Mouse (Mus musculus) CH12.LX (cell line): Measurements from ENCODE around the gene Eif2s3x. TPM values are rescaled to one million over a fixed set of nuclear protein-coding genes. Genes with fewer than 3 reads are reported as not detected.
A peak's percentile ranks its signal among the peaks of the same experiment; 100 is the strongest.

Source experiments
- DNase-seq: peaks from one replicate; pipeline ENCODE4 v3.0.0-alpha.2; 2013; ENCODE audit errors: extremely low read depth
- H3K27ac ChIP-seq: 2 replicates; pipeline ENCODE4 v1.5.1; 2012; ENCODE audit warnings: low read depth, mild to moderate bottlenecking, control low read depth, moderate library complexity; ENCODE audit not compliant: insufficient read depth
- H3K27me3 ChIP-seq: replicated peaks from 2 replicates; pipeline ENCODE3; 2012; ENCODE audit warnings: inconsistent platforms
- H3K36me3 ChIP-seq, 2 experiments: replicated peaks in 1 of 2; 2 replicates each; pipeline versions ENCODE3 to v1.6.1; 2012; ENCODE audit warnings: inconsistent platforms in 1 of 2, low read length in 1 of 2, mild to moderate bottlenecking in 1 of 2, mixed read lengths in 1 of 2, moderate library complexity in 1 of 2; ENCODE audit not compliant: control insufficient read depth in 1 of 2, insufficient read depth in 1 of 2
- H3K4me1 ChIP-seq, 2 experiments: 2 replicates each; pipeline ENCODE4 v1.6.1; 2012; ENCODE audit warnings: inconsistent platforms in 1 of 2, moderate library complexity in 1 of 2; ENCODE audit not compliant: insufficient read depth in 2 of 2, control insufficient read depth in 1 of 2
- H3K4me2 ChIP-seq: 2 replicates; pipeline ENCODE4 v1.6.1; 2012; ENCODE audit warnings: low read depth, mild to moderate bottlenecking, control low read depth; ENCODE audit not compliant: poor library complexity, insufficient read depth, severe bottlenecking
- H3K4me3 ChIP-seq, 3 experiments: fragments of 150-350 bp in 1 of 3; sonication (generic) in 1 of 3; replicated peaks in 1 of 3; 2 replicates each; pipeline versions ENCODE3 to v1.5.1; 2011 to 2012; ENCODE audit warnings: low read depth in 2 of 3, low read length in 2 of 3, mild to moderate bottlenecking in 2 of 3, moderate library complexity in 2 of 3, control low read depth in 1 of 3, improper control_type of control experiment in 1 of 3, inconsistent platforms in 1 of 3, mixed read lengths in 1 of 3; ENCODE audit not compliant: poor library complexity in 1 of 3
- H3K79me2 ChIP-seq: replicated peaks from 2 replicates; pipeline ENCODE4 v1.6.1; 2012; ENCODE audit warnings: mild to moderate bottlenecking, moderate library complexity; ENCODE audit not compliant: control insufficient read depth, poor library complexity, insufficient read depth, severe bottlenecking; ENCODE audit errors: extremely low read depth
- H3K9ac ChIP-seq: 2 replicates; pipeline ENCODE4 v1.6.1; 2012; ENCODE audit warnings: low read depth, mild to moderate bottlenecking, control low read depth, moderate library complexity; ENCODE audit not compliant: insufficient read depth
- H3K9me3 ChIP-seq: replicated peaks from 2 replicates; pipeline ENCODE3; 2012; ENCODE audit warnings: low read length, inconsistent platforms, mixed read lengths
- CHD1 ChIP-seq: IDR thresholded peaks from 2 replicates; pipeline ENCODE4 v1.6.1; 2012; ENCODE audit warnings: low read depth, low read length, improper control_type of control experiment, inconsistent platforms
- CHD2 ChIP-seq: IDR thresholded peaks from 2 replicates; pipeline ENCODE4 v1.6.1; 2011; ENCODE audit warnings: low read length, improper control_type of control experiment
- E2F4 ChIP-seq: IDR thresholded peaks from 2 replicates; pipeline ENCODE4 v1.6.1; 2011; ENCODE audit warnings: low read depth, low read length, improper control_type of control experiment; ENCODE audit not compliant: insufficient replicate concordance
- ELF1 ChIP-seq: IDR thresholded peaks from 2 replicates; pipeline ENCODE4 v1.6.1; 2014; ENCODE audit warnings: low read depth, mild to moderate bottlenecking, inconsistent platforms, low read length, improper control_type of control experiment
- EP300 ChIP-seq: IDR thresholded peaks from 2 replicates; pipeline ENCODE4 v1.6.1; 2011; ENCODE audit warnings: low read length, improper control_type of control experiment
- ETS1 ChIP-seq: conservative IDR thresholded peaks from 2 replicates; pipeline ENCODE4 v1.6.1; 2012; ENCODE audit warnings: low read depth, mild to moderate bottlenecking, inconsistent platforms, low read length, improper control_type of control experiment, moderate library complexity
- GABPA ChIP-seq: IDR thresholded peaks from 2 replicates; pipeline ENCODE4 v1.6.1; 2012; ENCODE audit warnings: low read depth, low read length, improper control_type of control experiment, inconsistent platforms; ENCODE audit not compliant: insufficient replicate concordance
- HCFC1 ChIP-seq: IDR thresholded peaks from 2 replicates; pipeline ENCODE4 v1.6.1; 2012; ENCODE audit warnings: low read depth, mild to moderate bottlenecking, inconsistent platforms, low read length, improper control_type of control experiment
- IRF4 ChIP-seq: IDR thresholded peaks from 2 replicates; pipeline ENCODE4 v1.6.1; 2014; ENCODE audit warnings: low read depth, mild to moderate bottlenecking, inconsistent platforms, low read length, improper control_type of control experiment
- JUN ChIP-seq: IDR thresholded peaks from 2 replicates; pipeline ENCODE4 v1.6.1; 2011; ENCODE audit warnings: low read depth, mild to moderate bottlenecking, low read length, improper control_type of control experiment, moderate library complexity; ENCODE audit not compliant: insufficient read depth
- JUND ChIP-seq: conservative IDR thresholded peaks from 2 replicates; pipeline ENCODE4 v1.6.1; 2011; ENCODE audit warnings: low read depth, low read length, improper control_type of control experiment
- MAFK ChIP-seq: IDR thresholded peaks from 2 replicates; pipeline ENCODE4 v1.6.1; 2011; ENCODE audit warnings: low read length, improper control_type of control experiment; ENCODE audit not compliant: insufficient replicate concordance
- MAX ChIP-seq: IDR thresholded peaks from 2 replicates; pipeline ENCODE4 v1.6.1; 2011; ENCODE audit warnings: low read length, improper control_type of control experiment
- MAZ ChIP-seq: IDR thresholded peaks from 2 replicates; pipeline ENCODE4 v1.6.1; 2012; ENCODE audit warnings: low read depth, mild to moderate bottlenecking, inconsistent platforms, low read length, improper control_type of control experiment, moderate library complexity
- MEF2A ChIP-seq: IDR thresholded peaks from 2 replicates; pipeline ENCODE4 v1.6.1; 2014; ENCODE audit warnings: low read depth, mild to moderate bottlenecking, inconsistent platforms, low read length, improper control_type of control experiment, borderline replicate concordance
- MXI1 ChIP-seq: IDR thresholded peaks from 2 replicates; pipeline ENCODE4 v1.6.1; 2011; ENCODE audit warnings: mild to moderate bottlenecking, low read depth, low read length, improper control_type of control experiment
- MYC ChIP-seq: IDR thresholded peaks from 2 replicates; pipeline ENCODE4 v1.6.1; 2011; ENCODE audit warnings: low read depth, mild to moderate bottlenecking, improper control_type of control experiment, low read length
- NELFE ChIP-seq: IDR thresholded peaks from 2 replicates; pipeline ENCODE4 v1.6.1; 2011; ENCODE audit warnings: low read depth, low read length, improper control_type of control experiment
- NRF1 ChIP-seq: IDR thresholded peaks from 2 replicates; pipeline ENCODE4 v1.6.1; 2014; ENCODE audit warnings: low read depth, mild to moderate bottlenecking, inconsistent platforms, low read length, improper control_type of control experiment, moderate library complexity
- POLR2A ChIP-seq: IDR thresholded peaks from 2 replicates; pipeline ENCODE4 v1.6.1; 2011; ENCODE audit warnings: low read depth, mild to moderate bottlenecking, improper control_type of control experiment, low read length
- POLR2AphosphoS2 ChIP-seq: IDR thresholded peaks from 2 replicates; pipeline ENCODE4 v1.6.1; 2011; ENCODE audit warnings: low read depth, low read length, improper control_type of control experiment
- RAD21 ChIP-seq: IDR thresholded peaks from 2 replicates; pipeline ENCODE4 v1.6.1; 2011; ENCODE audit warnings: low read depth, mild to moderate bottlenecking, low read length, improper control_type of control experiment, moderate library complexity
- SMC3 ChIP-seq: IDR thresholded peaks from 2 replicates; pipeline ENCODE4 v1.6.1; 2011; ENCODE audit warnings: low read depth, low read length, improper control_type of control experiment
- UBTF ChIP-seq: IDR thresholded peaks from 2 replicates; pipeline ENCODE4 v1.6.1; 2012; ENCODE audit warnings: low read depth, mild to moderate bottlenecking, inconsistent platforms, low read length, improper control_type of control experiment, moderate library complexity
- USF1 ChIP-seq: IDR thresholded peaks from 2 replicates; pipeline ENCODE4 v1.6.1; 2014; ENCODE audit warnings: low read depth, mild to moderate bottlenecking, inconsistent platforms, low read length, improper control_type of control experiment
- USF2 ChIP-seq: conservative IDR thresholded peaks from 2 replicates; pipeline ENCODE4 v1.6.1; 2011; ENCODE audit warnings: low read depth, low read length, improper control_type of control experiment
- ZKSCAN1 ChIP-seq: IDR thresholded peaks from 2 replicates; pipeline ENCODE4 v1.6.1; 2012; ENCODE audit warnings: low read depth, inconsistent platforms, low read length, improper control_type of control experiment, borderline replicate concordance
- ZMIZ1 ChIP-seq: IDR thresholded peaks from 2 replicates; pipeline ENCODE4 v1.6.1; 2012; ENCODE audit warnings: low read depth, mild to moderate bottlenecking, inconsistent platforms, low read length, improper control_type of control experiment
- dilution Hi-C: fragments of 300-500 bp; cut with MboI; formaldehyde crosslinking; loops from 2 replicates; pipeline ENCODE4 v1.14.3; 2020; ENCODE audit warnings: low sequenced_read_pairs; ENCODE audit not compliant: extremely low pct_unique_long_range_greater_than_20kb, extremely low pct_ligation_motif_present
- in situ Hi-C: fragments of 300-500 bp; cut with MboI; formaldehyde crosslinking; loops from 3 replicates; pipeline ENCODE4 v1.14.3; 2019; ENCODE audit warnings: low sequenced_read_pairs, low pct_ligation_motif_present, low pct_unique_long_range_greater_than_20kb, mixed read lengths
- polyA plus RNA-seq: library from polyadenylated mRNA; unstranded; fragments of >175 nt; gene quantifications from 2 replicates; pipeline ENCODE4 v1.2.1, GENCODE M21; 2012; ENCODE audit warnings: low read depth; ENCODE audit not compliant: insufficient read length
- total RNA-seq, 2 experiments: library from RNA; depleted of rRNA; stranded (reverse); fragments of 300-350 nt in 1 of 2; fragments of >200 nt in 1 of 2; gene quantifications; 2 replicates each; pipeline ENCODE4 v1.2.3; 2012 to 2014

Eif2s3x gene
- total and polyA plus RNA-seq, 3 experiments: 130 to 272 (median 244) TPM

GRCm38 (mm10) chrX:94235190-94235555 lies 22.5 kb upstream of the Eif2s3x start:
- dilution Hi-C loops: no loop called here
- no peak for DNase-seq

GRCm38 (mm10) chrX:94234532-94235189 lies 22.0 kb upstream of the Eif2s3x start, which contains the start of gene Klhl15:
Gene Klhl15, plus strand, starts transcription at chrX:94234599.
- Histone ChIP-seq H3K79me2 (no peaks in the 10 kb centered on the region), H3K4me2 (peak within 1 kb of the TSS; percentile 37; the same call in 1 of the 2 replicates), H3K36me3 (peaks cover 0 to 4% of the 10 kb centered on the region in 2 experiments), H3K9me3 (no peaks in the 10 kb centered on the region), H3K9ac (peak within 1 kb of the TSS; percentile 76), H3K27me3 (no peaks in the 10 kb centered on the region), H3K27ac (peak within 1 kb of the TSS; percentile 81), H3K4me1 (no peaks in the 10 kb centered on the region), H3K4me3 (peak within 1 kb of the TSS; percentile 61 to 85 (median 69))
- in situ Hi-C loops: no loop called here
- peak; percentile 81 for DNase-seq
- dilution Hi-C loops: no loop called here
- TF ChIP-seq ZMIZ1 (0 out of 2 replicates have a peak, but pooled peaks have one; percentile 40), JUN (no peak), MAX (peak; percentile 28; the same call in 1 of the 2 replicates), ETS1 (no peak; the same call in 1 of the 2 replicates), EP300 (no peak), POLR2AphosphoS2 (no peak), POLR2A (peak; percentile 43), NRF1 (0 out of 2 replicates have a peak, but pooled peaks have one; percentile 7), MEF2A (peak; percentile 63), MXI1 (peak; percentile 67; the same call in 1 of the 2 replicates), USF2 (no peak), CHD1 (no peak), ZKSCAN1 (no peak), MAFK (no peak), HCFC1 (peak; percentile 71), GABPA (no peak), E2F4 (no peak), IRF4 (peak; percentile 10; the same call in 1 of the 2 replicates), SMC3 (no peak), MAZ (0 out of 2 replicates have a peak, but pooled peaks have one; percentile 29), JUND (no peak), CHD2 (no peak), ELF1 (peak; percentile 34; the same call in 1 of the 2 replicates), RAD21 (no peak), USF1 (no peak)

More at GRCm38 (mm10) chrX:94235190-94235555, 22.5 kb upstream of the Eif2s3x start:
- peak overlapping the region; percentile 71 for H3K9ac ChIP-seq
- TF ChIP-seq MYC (no peak), USF1 (no peak), CHD1 (no peak), NELFE (no peak), RAD21 (no peak), GABPA (no peak), MAFK (no peak), JUND (no peak), CHD2 (no peak), E2F4 (no peak), SMC3 (no peak), POLR2AphosphoS2 (no peak), USF2 (no peak), UBTF (no peak), NRF1 (no peak), ELF1 (no peak), EP300 (no peak)
- H3K9me3 ChIP-seq: no peaks in the 10 kb centered on the region
- peaks cover 0 to 4% of the 10 kb centered on the region in 2 experiments for H3K36me3 ChIP-seq
- H3K27ac ChIP-seq: peak overlapping the region; percentile 63
- H3K4me1 ChIP-seq: no peaks in the 10 kb centered on the region
- no peaks in the 10 kb centered on the region for H3K27me3 ChIP-seq
- H3K4me2 ChIP-seq: no peak overlapping the region
- H3K4me3 ChIP-seq: peak overlapping the region; percentile 61 to 85 (median 69)
- in situ Hi-C loops: no loop called here
- no peaks in the 10 kb centered on the region for H3K79me2 ChIP-seq
